In the genomic region with DNA sequence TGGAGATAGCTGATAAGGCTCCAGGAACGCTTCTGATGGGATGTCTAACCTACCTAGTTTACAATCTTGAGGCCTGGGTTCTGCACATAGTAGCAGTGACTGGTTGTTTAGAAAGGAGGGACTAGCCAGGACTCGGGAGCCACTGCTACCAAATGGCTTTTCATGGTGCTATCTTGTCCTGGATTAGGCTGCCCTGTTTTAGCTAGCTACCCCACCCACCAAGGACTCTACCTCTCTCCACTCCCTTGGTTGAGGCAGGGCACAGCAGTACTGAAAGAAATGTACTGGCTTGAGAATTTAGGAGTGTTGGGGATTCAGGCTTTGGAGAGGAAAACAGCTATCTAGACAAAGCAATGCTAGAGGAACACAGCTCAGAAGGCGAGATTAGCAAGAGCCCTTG, we compare ENCODE assay signal across 9 mouse cellular contexts. TPM values are rescaled to one million over a fixed set of nuclear protein-coding genes. Genes with fewer than 3 reads are reported as not detected.
DNase-seq lines count a peak whose midpoint lies in the region; ATAC-seq and TF ChIP-seq lines count a peak whose summit lies in the region.
"Had no signal": no experiment of that assay in that cellular context is flagged by ENCODE, and none has a peak within 500 bp of the region (broad histone marks: within the 10 kb centered on the region; RNA-seq: fewer than 3 reads in every experiment).

No protein-coding gene starts in this region.

- H3K4me3 ChIP-seq in gastrocnemius, adult 2 months = peak overlapping the region; percentile 70
- peak overlapping the region; percentile 39 for H3K4me3 ChIP-seq in neural tube, embryonic 11.5 days (ENCODE audit: low read depth, low read length)
- H3K4me3 ChIP-seq in liver, embryonic 14.5 days (ENCODE audit: insufficient read depth in 1 of 2, low read depth in 2 of 2, low read length in 2 of 2) = peak overlapping the region; percentile 1 to 40; a peak in 3 of 4 replicates

- H3K27me3 ChIP-seq in neural tube, embryonic 11.5 days (ENCODE audit: control insufficient read depth, insufficient read depth, low read length) = no peaks in the 10 kb centered on the region
- peaks cover 17% of the 10 kb centered on the region for H3K27me3 ChIP-seq in liver, embryonic 14.5 days (ENCODE audit: control insufficient read depth, insufficient read depth, low read length)

- H3K4me2 ChIP-seq in neural tube, embryonic 11.5 days (ENCODE audit: low read depth) = peak overlapping the region; percentile 55; the same call in 1 of the 2 replicates
- H3K4me2 ChIP-seq in liver, embryonic 14.5 days (ENCODE audit: low read depth) = no peak overlapping the region

- no peak for TF ChIP-seq EP300 in liver, embryonic 14.5 days (IDR thresholded peaks at IDR 0.05; ENCODE audit: low read depth)

- TF ChIP-seq CTCF in gastrocnemius, adult 2 months (IDR thresholded peaks at IDR 0.05) = no peak
- no peak for TF ChIP-seq CTCF in liver, embryonic 14.5 days (IDR thresholded peaks at IDR 0.05; ENCODE audit: low read depth)

- H3K27ac ChIP-seq in gastrocnemius, adult 2 months = peak overlapping the region; percentile 87
- H3K27ac ChIP-seq in neural tube, embryonic 11.5 days (ENCODE audit: low read depth, low read length) = no peak overlapping the region
- H3K27ac ChIP-seq in liver, embryonic 14.5 days = no peak overlapping the region

- H3K9ac ChIP-seq in neural tube, embryonic 11.5 days (ENCODE audit: low read length) = no peak overlapping the region; the same call in 1 of the 2 replicates
- H3K9ac ChIP-seq in liver, embryonic 14.5 days (replicated peaks) = no peak overlapping the region

- DNase-seq in gastrocnemius, adult 2 months = no peak
- DNase-seq in gastrocnemius, postnatal 36 days = no peak
- no peak for DNase-seq in neural tube, embryonic 11.5 days (ENCODE audit: low spot score)
- no peak for DNase-seq in neural tube, embryonic 10.5 days (ENCODE audit: extremely low spot score, low spot score)
- DNase-seq in liver, embryonic 14.5 days (ENCODE audit: low read depth in 3 of 3, low spot score in 3 of 3) = no peak
- no peak for DNase-seq in right cerebral cortex, postnatal 4 days
- DNase-seq in thymus, adult 18-20 months = no peak
- no peak for DNase-seq in embryo, embryonic 10.5 days (ENCODE audit: low spot score)
- DNase-seq: lung, postnatal 4 days had no signal

- peaks cover 3% of the 10 kb centered on the region; the same call in 1 of the 2 replicates for H3K4me1 ChIP-seq in neural tube, embryonic 11.5 days (ENCODE audit: control insufficient read depth, insufficient read depth, low read length)
- peaks cover 0 to 1% of the 10 kb centered on the region in 2 experiments; a peak in 1 of 4 replicates for H3K4me1 ChIP-seq in liver, embryonic 14.5 days (replicated peaks; ENCODE audit: control insufficient read depth in 2 of 2, insufficient read depth in 2 of 2, low read length in 1 of 2)

- H3K9me3 ChIP-seq in neural tube, embryonic 11.5 days (ENCODE audit: control insufficient read depth, low read length) = no peaks in the 10 kb centered on the region
- H3K9me3 ChIP-seq in liver, embryonic 14.5 days (ENCODE audit: control insufficient read depth, low read length) = no peaks in the 10 kb centered on the region

- no peaks in the 10 kb centered on the region for H3K36me3 ChIP-seq in neural tube, embryonic 11.5 days (ENCODE audit: control insufficient read depth, insufficient read depth, low read length)
- no peaks in the 10 kb centered on the region for H3K36me3 ChIP-seq in liver, embryonic 14.5 days (replicated peaks; ENCODE audit: control insufficient read depth, insufficient read depth, low read depth)

- 63% methylated on average over 3 of the region's 3 CpGs for WGBS in neural tube, embryonic 11.5 days
- WGBS in liver, embryonic 14.5 days (ENCODE audit: insufficient replicate concordance) = 31% methylated on average over 3 of the region's 3 CpGs

- ATAC-seq in neural tube, embryonic 11.5 days (ENCODE audit: insufficient read depth, low FRiP score, low TSS enrichment) = no peak
- no peak for ATAC-seq in liver, embryonic 14.5 days (ENCODE audit: insufficient read depth)

- intact Hi-C loops in gastrocnemius, adult 2 months (cut with DNase I) = no loop called here
- intact Hi-C loops in gastrocnemius, postnatal 36 days (cut with DNase I) = no loop called here

RNA-seq across cellular contexts. Expression of a gene that starts 57.0 kb away (rescaled TPM):
- total RNA-seq in gastrocnemius, adult 2 months (2021) = not detected
- not detected for total RNA-seq in gastrocnemius, postnatal 36 days (2021)
- polyA plus RNA-seq in neural tube, embryonic 11.5 days (2014; fragmentation: Nextera tagmentation; extraction: Ambion mirVana) = not detected in 2 replicates
- polyA plus RNA-seq in liver, embryonic 14.5 days (2012; rRNA removed) = 0.57 and 1.3 TPM in 2 replicates
- 2.6 and 2.8 TPM in 2 replicates for polyA plus RNA-seq in liver, embryonic 14.5 days (2014; fragmentation: Nextera tagmentation; extraction: Ambion mirVana)
